Mouse (Mus musculus): Measurements from ENCODE around the gene Slc1a2.

GRCm38 (mm10) chr2:102638690-102639089 lies 19.8 kb upstream of the Slc1a2 start:
- no peak for TF ChIP-seq CTCF (IDR thresholded peaks at IDR 0.05; ENCODE audit: low read depth)
- TF ChIP-seq EP300 (IDR thresholded peaks at IDR 0.05; ENCODE audit: low read depth), result no peak
